Mouse (Mus musculus) megakaryocyte-erythroid progenitor cell, adult 5-6 weeks (primary cell): ENCODE measurements around the gene Wdr1. TPM values are rescaled to one million over a fixed set of nuclear protein-coding genes. Genes with fewer than 3 reads are reported as not detected.
A peak's percentile ranks its signal among the peaks of the same experiment; 100 is the strongest.

Experiments
- ATAC-seq: replicated peaks from 2 replicates; pipeline ENCODE4 v1.8.0; 2016; ENCODE audit warnings: mild to moderate bottlenecking, inconsistent platforms; ENCODE audit not compliant: severe bottlenecking, poor library complexity, low FRiP score, low TSS enrichment
- total RNA-seq, 2 experiments: library from RNA; stranded (forward) in 1 of 2; stranded (reverse) in 1 of 2; fragments of 200-1000, 215-1000 nt in 1 of 2; fragments of >200 nt in 1 of 2; fragmentation: Nextera tagmentation in 1 of 2; gene quantifications; 2 replicates each; pipeline ENCODE4 v1.2.3; 2014 to 2017

The Wdr1 gene
- total RNA-seq, 2 experiments from 2014 or later: 75.8 to 107 TPM

- no peak for ATAC-seq
Observed at GRCm38 (mm10) chr5:38549461-38549909, 13.5 kb downstream of the Wdr1 start.

- no peak; the same call in 1 of the 2 replicates for ATAC-seq
Observed at GRCm38 (mm10) chr5:38547375-38547774, 15.6 kb downstream of the Wdr1 start.

GRCm38 (mm10) chr5:38544423-38545415, 18.3 kb downstream of the Wdr1 start:
- no peak for ATAC-seq

GRCm38 (mm10) chr5:38543496-38544217, 19.4 kb downstream of the Wdr1 start:
- ATAC-seq: no peak

GRCm38 (mm10) chr5:38541728-38542127, 21.3 kb downstream of the Wdr1 start:
- no peak for ATAC-seq

GRCm38 (mm10) chr5:38540898-38541297, 22.1 kb downstream of the Wdr1 start:
- ATAC-seq: no peak

- ATAC-seq: no peak
Observed at GRCm38 (mm10) chr5:38538508-38538907, 24.5 kb downstream of the Wdr1 start.

GRCm38 (mm10) chr5:38537845-38538244, 25.2 kb downstream of the Wdr1 start:
- ATAC-seq: no peak

- no peak for ATAC-seq
Observed at GRCm38 (mm10) chr5:38536822-38537221, 26.2 kb downstream of the Wdr1 start.

- ATAC-seq: no peak
Observed at GRCm38 (mm10) chr5:38532084-38532483, 30.9 kb downstream of the Wdr1 start.

GRCm38 (mm10) chr5:38529724-38530428, 33.1 kb downstream of the Wdr1 start:
- ATAC-seq: peak; percentile 83

- no peak for ATAC-seq
Observed at GRCm38 (mm10) chr5:38522977-38523376, 40.0 kb downstream of the Wdr1 start.

GRCm38 (mm10) chr5:38520838-38521237, 42.2 kb downstream of the Wdr1 start:
- no peak for ATAC-seq

- peak; percentile 77 for ATAC-seq
Observed at GRCm38 (mm10) chr5:38516267-38516666, 46.8 kb downstream of the Wdr1 start.

- no peak for ATAC-seq
Observed at GRCm38 (mm10) chr5:38512991-38513390, 50.0 kb downstream of the Wdr1 start.

- ATAC-seq: peak; percentile 95
Observed at GRCm38 (mm10) chr5:38509568-38509967, 53.5 kb downstream of the Wdr1 start.

GRCm38 (mm10) chr5:38505435-38505765, 57.6 kb downstream of the Wdr1 start:
- peak; percentile 47 for ATAC-seq

GRCm38 (mm10) chr5:38504747-38505434, 58.1 kb downstream of the Wdr1 start:
- peak; percentile 18; the same call in 1 of the 2 replicates for ATAC-seq

GRCm38 (mm10) chr5:38504116-38504515, 58.9 kb downstream of the Wdr1 start:
- no peak for ATAC-seq
